Mouse (Mus musculus) testis, adult 2 months (tissue): ENCODE results near the gene Lef1. TPM values are rescaled to one million over a fixed set of nuclear protein-coding genes. Genes with fewer than 3 reads are reported as not detected.

Source experiments
- H3K27ac ChIP-seq: fragments of 200-500 bp; 2 replicates; pipeline ENCODE4 v1.5.1; 2012; ENCODE audit warnings: low read depth, low read length; ENCODE audit not compliant: control insufficient read depth, insufficient read depth
- H3K27me3 ChIP-seq: fragments of 200-500 bp; 2 replicates; pipeline ENCODE4 v1.6.1; 2012; ENCODE audit warnings: mild to moderate bottlenecking, low read length, moderate library complexity; ENCODE audit not compliant: control insufficient read depth, insufficient read depth
- H3K36me3 ChIP-seq: fragments of 200-500 bp; 2 replicates; pipeline ENCODE4 v1.6.1; 2012; ENCODE audit warnings: mild to moderate bottlenecking, low read length; ENCODE audit not compliant: control insufficient read depth, insufficient read depth
- H3K4me1 ChIP-seq: fragments of 200-500 bp; 2 replicates; pipeline ENCODE4 v1.6.1; 2012; ENCODE audit warnings: low read length; ENCODE audit not compliant: control insufficient read depth, insufficient read depth
- H3K4me3 ChIP-seq: fragments of 200-500 bp; 2 replicates; pipeline ENCODE4 v1.5.1; 2012; ENCODE audit warnings: low read depth, mild to moderate bottlenecking, low read length, moderate library complexity, mixed read lengths; ENCODE audit not compliant: control insufficient read depth
- CTCF ChIP-seq: fragments of 200-500 bp; IDR thresholded peaks from 2 replicates; pipeline ENCODE4 v1.5.1; 2012; ENCODE audit warnings: low read depth, mild to moderate bottlenecking, inconsistent platforms, low read length, moderate library complexity; ENCODE audit not compliant: control insufficient read depth, insufficient read depth, insufficient replicate concordance
- POLR2A ChIP-seq: fragments of 200-500 bp; IDR thresholded peaks from 2 replicates; pipeline ENCODE4 v1.6.1; 2012; ENCODE audit warnings: low read depth, mild to moderate bottlenecking, inconsistent platforms, low read length, moderate library complexity; ENCODE audit not compliant: control insufficient read depth
- polyA plus RNA-seq: library from polyadenylated mRNA; depleted of rRNA; stranded (reverse); fragments of >200 nt; gene quantifications from 2 replicates; pipeline ENCODE4 v1.2.3, GENCODE M21; 2012

Gene Lef1
- polyA plus RNA-seq, 1 experiment, result 84.7 TPM

DNA sequence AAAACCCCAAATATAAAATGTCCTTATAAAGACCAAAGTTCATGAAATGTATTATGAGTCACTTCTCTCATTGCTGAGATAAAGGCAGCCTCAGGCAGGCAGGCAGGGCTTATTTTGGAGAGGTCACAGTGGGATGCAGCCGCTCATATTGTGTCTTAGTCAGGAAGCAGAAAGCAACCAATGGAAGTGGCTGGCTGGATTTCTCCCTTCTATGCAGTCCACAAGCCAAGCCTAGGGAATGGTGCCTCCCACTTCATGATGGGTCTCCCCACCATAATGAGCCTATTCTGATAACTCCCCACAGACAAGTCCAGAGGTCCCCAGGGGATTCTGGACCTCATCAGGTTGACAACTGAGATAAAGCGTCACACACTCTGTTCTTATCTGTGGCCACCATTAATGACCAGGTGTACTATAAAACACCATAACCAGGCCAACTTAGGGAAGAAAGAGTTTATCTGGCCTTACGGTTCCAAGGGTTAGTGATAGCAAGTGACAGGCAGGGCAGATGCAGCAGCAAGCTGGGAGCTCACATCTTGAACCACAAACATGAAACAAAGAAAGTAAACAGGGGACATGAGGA, 145.2 kb downstream of the Lef1 start:
- H3K27me3 ChIP-seq, result no peaks in the 10 kb centered on the region
- TF ChIP-seq POLR2A (no peak), CTCF (no peak)

DNA sequence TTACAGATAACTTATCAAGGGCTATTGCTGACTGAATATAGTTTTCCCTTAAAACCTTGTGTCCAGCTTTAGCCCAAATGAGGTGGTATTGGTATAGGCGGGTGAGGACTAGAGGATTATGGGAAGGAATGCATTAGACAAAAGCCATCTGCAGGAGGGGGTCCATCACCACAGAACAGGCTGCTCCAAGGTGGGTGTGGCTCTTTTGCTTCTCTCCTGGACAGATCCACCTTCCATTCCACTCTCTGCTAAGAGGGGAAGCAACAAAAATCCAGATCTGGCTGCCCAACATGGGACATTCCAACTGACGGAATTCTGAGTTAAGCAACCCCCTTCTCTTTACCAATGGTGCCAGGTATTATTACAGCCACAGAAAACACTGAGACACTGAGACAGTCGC, 148.7 kb downstream of the Lef1 start:
- Histone ChIP-seq H3K27ac (no peak overlapping the region), H3K4me1 (peaks cover 5% of the 10 kb centered on the region), H3K27me3 (no peaks in the 10 kb centered on the region), H3K36me3 (no peaks in the 10 kb centered on the region), H3K4me3 (no peak overlapping the region)
- TF ChIP-seq CTCF (no peak), POLR2A (no peak)

More for the DNA sequence above, 145.2 kb downstream of the Lef1 start:
- Histone ChIP-seq H3K4me1 (peaks cover 5% of the 10 kb centered on the region), H3K27ac (no peak overlapping the region), H3K4me3 (no peak overlapping the region), H3K36me3 (no peaks in the 10 kb centered on the region)

DNA sequence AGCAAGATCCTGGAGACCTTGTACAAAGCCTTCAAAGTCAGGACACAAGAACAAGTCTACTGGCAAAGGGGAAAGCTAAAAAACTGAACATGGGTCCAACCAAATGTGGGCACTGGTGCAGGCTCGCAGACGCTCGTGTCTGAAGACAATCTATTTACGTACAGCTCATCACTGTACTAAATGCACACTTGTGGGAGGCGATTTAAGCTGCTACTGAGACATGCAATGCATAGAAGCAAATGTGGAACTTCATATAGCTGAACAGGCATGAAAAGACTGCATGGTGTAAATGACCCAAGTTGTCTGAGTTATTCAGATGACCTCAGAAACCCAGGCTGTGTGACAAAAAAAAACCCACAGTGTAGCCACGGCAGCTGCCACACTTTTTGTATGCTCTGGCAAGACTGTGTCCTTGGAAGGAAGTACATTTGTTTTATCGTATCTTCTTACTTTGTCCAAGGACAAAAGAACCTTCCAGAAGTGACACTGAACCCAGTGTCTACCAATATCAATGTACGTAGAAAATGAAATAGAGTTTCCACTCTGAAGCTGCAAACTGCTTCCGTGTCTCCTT, 149.2 kb downstream of the Lef1 start:
- Histone ChIP-seq H3K4me1 (peaks cover 5% of the 10 kb centered on the region), H3K27ac (0 out of 2 replicates have a peak overlapping the region, but pooled peaks have one; percentile 47), H3K36me3 (no peaks in the 10 kb centered on the region), H3K4me3 (no peak overlapping the region), H3K27me3 (no peaks in the 10 kb centered on the region)
- TF ChIP-seq CTCF (no peak), POLR2A (no peak)

DNA sequence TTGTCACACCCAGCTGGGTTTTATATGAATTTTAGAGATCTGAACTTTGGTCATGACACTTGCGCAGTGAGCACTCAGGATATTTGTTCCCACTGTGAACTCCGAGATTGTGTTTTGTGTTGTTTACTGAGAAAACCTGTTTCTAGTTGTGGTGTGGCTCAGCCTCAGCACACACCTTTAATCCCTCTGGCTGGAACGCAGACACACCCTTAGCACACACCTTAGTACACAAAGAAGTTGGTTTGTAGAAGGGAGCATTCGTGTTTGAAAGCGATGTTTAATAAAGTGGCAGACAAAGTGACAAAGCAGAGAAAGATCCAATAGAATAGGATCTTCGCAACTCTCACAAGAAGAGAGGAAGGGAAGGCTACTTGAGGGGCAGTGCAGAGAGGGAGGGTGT, 150.1 kb downstream of the Lef1 start:
- Histone ChIP-seq H3K27me3 (no peaks in the 10 kb centered on the region), H3K27ac (peak overlapping the region; percentile 47; the same call in 1 of the 2 replicates), H3K36me3 (no peaks in the 10 kb centered on the region), H3K4me3 (no peak overlapping the region), H3K4me1 (peaks cover 5% of the 10 kb centered on the region)
- TF ChIP-seq CTCF, result no peak
- no peak for TF ChIP-seq POLR2A

DNA sequence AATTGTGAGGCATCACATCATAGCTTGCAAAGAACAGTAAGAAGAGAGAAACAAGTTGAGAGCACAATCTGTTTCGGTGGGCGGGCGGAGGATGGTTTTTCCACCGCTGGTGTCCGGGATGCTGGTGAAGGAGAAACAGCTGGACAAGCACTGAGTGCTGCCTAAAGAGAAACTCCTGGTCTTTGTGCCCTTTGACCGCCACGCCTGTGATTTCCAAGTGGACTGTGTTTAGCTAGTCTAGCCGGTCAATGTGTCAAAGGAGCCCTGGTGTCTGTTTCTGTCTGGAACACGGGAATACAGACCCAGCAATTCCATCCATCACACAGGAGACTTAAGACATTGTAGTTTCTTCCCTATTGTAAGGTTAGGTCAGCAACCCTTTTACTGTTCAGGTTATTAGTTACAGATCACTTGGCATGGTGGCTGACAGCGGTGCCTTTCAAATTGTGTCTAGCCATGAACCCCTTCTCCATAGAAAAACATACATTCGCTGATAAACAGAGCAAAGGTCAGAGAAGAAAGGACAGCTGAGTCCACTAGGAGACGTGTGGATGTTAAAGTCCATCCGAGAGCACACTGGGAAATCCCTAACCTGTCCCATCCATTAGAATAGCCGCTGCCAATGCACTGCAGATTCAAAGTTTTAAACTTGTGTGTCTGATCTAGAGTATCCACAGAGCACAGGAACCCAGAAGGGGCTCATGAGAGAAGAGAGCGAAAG, 153.7 kb downstream of the Lef1 start:
- Histone ChIP-seq H3K27me3 (no peaks in the 10 kb centered on the region), H3K4me3 (no peak overlapping the region), H3K36me3 (no peaks in the 10 kb centered on the region), H3K4me1 (peaks cover 3% of the 10 kb centered on the region), H3K27ac (no peak overlapping the region)
- TF ChIP-seq POLR2A, result no peak
- TF ChIP-seq CTCF, result no peak

DNA sequence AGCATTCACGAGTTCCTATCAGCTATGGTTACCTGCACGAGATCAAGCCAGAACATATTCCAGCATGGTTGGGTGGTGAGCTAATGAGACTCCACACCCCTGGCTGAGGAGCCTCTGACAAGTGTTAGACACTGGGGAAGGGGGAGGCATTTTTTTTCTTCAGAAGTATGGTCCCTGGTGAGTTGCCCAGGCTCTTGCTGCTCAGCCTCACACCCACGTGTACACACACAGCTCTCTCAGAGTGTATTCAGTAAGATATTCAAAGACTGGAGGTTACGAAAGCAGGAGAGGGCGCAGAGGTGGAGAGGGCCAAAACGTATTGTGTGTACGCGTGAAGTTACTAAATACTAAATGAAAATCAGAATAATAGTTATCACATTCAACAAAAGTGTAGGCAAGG, 155.2 kb downstream of the Lef1 start:
- H3K36me3 ChIP-seq, result no peaks in the 10 kb centered on the region
- no peak overlapping the region for H3K27ac ChIP-seq
- H3K27me3 ChIP-seq, result no peaks in the 10 kb centered on the region
- H3K4me3 ChIP-seq, result no peak overlapping the region
- no peaks in the 10 kb centered on the region for H3K4me1 ChIP-seq
- TF ChIP-seq CTCF (no peak), POLR2A (no peak)

DNA sequence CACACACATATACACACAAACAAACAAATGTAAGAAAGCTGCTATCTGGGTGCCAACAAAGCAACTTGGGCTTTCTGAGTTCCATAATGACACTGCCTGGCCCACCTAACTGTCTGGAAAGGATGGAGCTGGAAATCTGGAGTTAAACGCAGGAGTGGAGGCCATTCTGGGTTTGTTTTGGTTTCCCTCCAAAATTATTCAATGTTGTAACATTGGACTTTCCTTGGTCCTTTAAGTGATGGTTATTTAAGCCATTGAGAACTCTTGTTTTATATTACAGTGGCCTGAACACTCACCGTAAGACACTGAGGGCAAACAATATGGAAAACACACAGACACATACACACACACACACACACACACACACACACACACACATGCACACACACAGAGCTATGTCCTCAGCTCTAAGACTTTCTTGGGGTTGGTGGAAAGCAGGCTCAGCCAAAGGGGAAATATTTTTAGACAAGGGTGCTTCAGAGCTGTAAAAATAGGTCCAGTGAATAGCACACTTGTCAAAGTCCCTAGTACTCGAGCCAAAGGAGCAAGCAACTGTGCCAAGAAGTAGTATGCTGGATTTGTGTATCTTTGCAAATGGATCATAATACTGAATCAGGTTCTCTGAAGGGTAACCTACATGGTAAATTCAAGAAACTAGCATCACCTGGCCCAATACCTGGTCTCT, 156.2 kb downstream of the Lef1 start:
- TF ChIP-seq POLR2A (no peak), CTCF (no peak)
- Histone ChIP-seq H3K27me3 (no peaks in the 10 kb centered on the region), H3K4me1 (no peaks in the 10 kb centered on the region; the same call in 1 of the 2 replicates), H3K36me3 (no peaks in the 10 kb centered on the region), H3K4me3 (no peak overlapping the region), H3K27ac (no peak overlapping the region)
